ENCODE assay signal across 15 mouse cellular contexts in genomic region chr12:31236861-31237595, GRCm38 (mm10). TPM values are rescaled to one million over a fixed set of nuclear protein-coding genes. Genes with fewer than 3 reads are reported as not detected.
DNase-seq lines count a peak whose midpoint lies in the region; ATAC-seq and TF ChIP-seq lines count a peak whose summit lies in the region.
"Had no signal": no experiment of that assay in that cellular context is flagged by ENCODE, and none has a peak within 500 bp of the region (broad histone marks: within the 10 kb centered on the region; RNA-seq: fewer than 3 reads in every experiment).

No protein-coding gene starts in this region.

- TF ChIP-seq POLR2A in embryonic fibroblast, embryonic 13.5 days (IDR thresholded peaks at IDR 0.05; ENCODE audit: low read depth, low read length) = no peak

- no peaks in the 10 kb centered on the region for H3K9me3 ChIP-seq in stomach, embryonic 16.5 days (replicated peaks; ENCODE audit: control insufficient read depth, low read length)
- no peaks in the 10 kb centered on the region for H3K9me3 ChIP-seq in lung, postnatal 0 days (ENCODE audit: low read length)

- peak overlapping the region; percentile 27; the same call in 1 of the 2 replicates for H3K27ac ChIP-seq in embryonic fibroblast, embryonic 13.5 days (ENCODE audit: insufficient read depth, low read length)
- peak overlapping the region; percentile 10; the same call in 1 of the 2 replicates for H3K27ac ChIP-seq in stomach, embryonic 16.5 days (ENCODE audit: low read length)
- no peak overlapping the region for H3K27ac ChIP-seq in lung, postnatal 0 days (ENCODE audit: low read length)
- H3K27ac ChIP-seq: layer of hippocampus, adult 2 months had no signal

- TF ChIP-seq CTCF in embryonic fibroblast, embryonic 13.5 days (IDR thresholded peaks at IDR 0.05; ENCODE audit: borderline replicate concordance, insufficient read depth, low read length) = no peak
- no peak for TF ChIP-seq CTCF in lung, postnatal 0 days (IDR thresholded peaks at IDR 0.05)

- H3K36me3 ChIP-seq in stomach, embryonic 16.5 days (ENCODE audit: control insufficient read depth, insufficient read depth, low read length) = no peaks in the 10 kb centered on the region
- H3K36me3 ChIP-seq in lung, postnatal 0 days (ENCODE audit: insufficient read depth, low read length) = no peaks in the 10 kb centered on the region

- ATAC-seq in stomach, embryonic 16.5 days (ENCODE audit: insufficient read depth, low FRiP score) = no peak
- ATAC-seq in lung, postnatal 0 days = no peak

- H3K9ac ChIP-seq in stomach, embryonic 16.5 days (ENCODE audit: low read length) = no peak overlapping the region
- no peak overlapping the region for H3K9ac ChIP-seq in lung, postnatal 0 days (replicated peaks; ENCODE audit: low read depth)

- no peak overlapping the region for H3K4me3 ChIP-seq in embryonic fibroblast, embryonic 13.5 days (ENCODE audit: insufficient read depth, low read length)
- H3K4me3 ChIP-seq in stomach, embryonic 16.5 days (replicated peaks; ENCODE audit: low read length) = no peak overlapping the region
- H3K4me3 ChIP-seq in lung, postnatal 0 days (ENCODE audit: low read depth, low read length) = no peak overlapping the region
- H3K4me3 ChIP-seq: layer of hippocampus, adult 2 months had no signal

- H3K27me3 ChIP-seq in stomach, embryonic 16.5 days (ENCODE audit: control insufficient read depth, insufficient read depth, low read length) = no peaks in the 10 kb centered on the region
- H3K27me3 ChIP-seq in lung, postnatal 0 days (replicated peaks; ENCODE audit: insufficient read depth, low read length) = no peaks in the 10 kb centered on the region

- TF ChIP-seq EP300 in lung, postnatal 0 days (IDR thresholded peaks at IDR 0.05) = no peak

- H3K4me1 ChIP-seq in embryonic fibroblast, embryonic 13.5 days (ENCODE audit: control insufficient read depth, insufficient read depth, low read length) = 0 out of 2 replicates have a peak, but pooled peaks cover 3% of the 10 kb centered on the region
- peaks cover 11% of the 10 kb centered on the region; the same call in 1 of the 2 replicates for H3K4me1 ChIP-seq in stomach, embryonic 16.5 days (ENCODE audit: control insufficient read depth, insufficient read depth, low read length)
- H3K4me1 ChIP-seq in lung, postnatal 0 days (ENCODE audit: insufficient read depth, low read depth, low read length) = 0 out of 2 replicates have a peak, but pooled peaks cover 2% of the 10 kb centered on the region

- 60% methylated on average over 12 of the region's 12 CpGs for WGBS in stomach, embryonic 16.5 days
- 71% methylated on average over 12 of the region's 12 CpGs for WGBS in lung, postnatal 0 days

- peak; percentile 26 for DNase-seq in embryo, embryonic 10 days (ENCODE audit: low spot score)
- no peak for DNase-seq in embryo, embryonic 9.5 days (ENCODE audit: extremely low spot score)
- peak; percentile 48 for DNase-seq in retina, postnatal 1 day
- no peak for DNase-seq in retina, embryonic 14.5 days (ENCODE audit: low spot score)
- no peak for DNase-seq in gastrocnemius, adult 18-20 months (ENCODE audit: low spot score)
- no peak for DNase-seq in lung, postnatal 0 days (ENCODE audit: low spot score)
- DNase-seq: B cell, adult 2 months had no signal

- no peak overlapping the region for H3K4me2 ChIP-seq in stomach, embryonic 16.5 days (ENCODE audit: low read depth, low read length)
- no peak overlapping the region for H3K4me2 ChIP-seq in lung, postnatal 0 days (replicated peaks; ENCODE audit: low read depth, low read length)
- H3K4me2 ChIP-seq: heart, embryonic 11.5 days had no signal

RNA-seq across cellular contexts. Expression of gene Gm6993, which starts 3.5 kb away (rescaled TPM):
- polyA plus RNA-seq in embryonic fibroblast, embryonic 13.5 days (2011; ENCODE audit: insufficient read length, low read depth, missing spikeins) = not detected in 2 replicates
- polyA plus RNA-seq in stomach, embryonic 16.5 days (2015; fragmentation: Nextera tagmentation; extraction: Ambion mirVana) = not detected in 2 replicates
- total RNA-seq in gastrocnemius, adult 18-20 months (2021) = not detected
- polyA plus RNA-seq in lung, postnatal 0 days (2015; fragmentation: Nextera tagmentation; extraction: Ambion mirVana) = not detected in 2 replicates
- total RNA-seq: layer of hippocampus, adult 2 months had no signal
- polyA plus RNA-seq: cortical plate, adult 2 months; heart, embryonic 11.5 days; lung, embryonic 16.5 days; neural tube, embryonic 14.5 days; testis, adult 2 months had no signal

RNA-seq across cellular contexts. Expression of gene Lamb1, which starts 28.0 kb away (rescaled TPM):
- polyA plus RNA-seq in embryonic fibroblast, embryonic 13.5 days (2011; ENCODE audit: insufficient read length, low read depth, missing spikeins) = 219 and 222 TPM in 2 replicates
- 108 and 120 TPM in 2 replicates for polyA plus RNA-seq in stomach, embryonic 16.5 days (2015; fragmentation: Nextera tagmentation; extraction: Ambion mirVana)
- 10 to 100 TPM; 10.8 to 13.2 TPM for total RNA-seq in gastrocnemius, adult 18-20 months (2021)
- 54.8 and 56.0 TPM in 2 replicates for polyA plus RNA-seq in lung, postnatal 0 days (2015; fragmentation: Nextera tagmentation; extraction: Ambion mirVana)

Comparison
In these comparisons a context has a peak if more than half of its experiments do, and no peak if none do; other contexts are left out.
1. DNase-seq: peak in embryo, embryonic 10 days (single experiment) and retina, postnatal 1 day (single experiment); none in embryo, embryonic 9.5 days (single experiment), retina, embryonic 14.5 days (single experiment), gastrocnemius, adult 18-20 months (single experiment) and lung, postnatal 0 days (single experiment).